Mouse (Mus musculus): ENCODE results near the gene Slfn3.
A peak's percentile ranks its signal among the peaks of the same experiment; 100 is the strongest.
"Not testable (repeated sequence)": the region's sequence is repeated elsewhere in the genome, so short reads cannot be mapped to it uniquely, and the experiment has no call there.

The Slfn3 gene

DNA sequence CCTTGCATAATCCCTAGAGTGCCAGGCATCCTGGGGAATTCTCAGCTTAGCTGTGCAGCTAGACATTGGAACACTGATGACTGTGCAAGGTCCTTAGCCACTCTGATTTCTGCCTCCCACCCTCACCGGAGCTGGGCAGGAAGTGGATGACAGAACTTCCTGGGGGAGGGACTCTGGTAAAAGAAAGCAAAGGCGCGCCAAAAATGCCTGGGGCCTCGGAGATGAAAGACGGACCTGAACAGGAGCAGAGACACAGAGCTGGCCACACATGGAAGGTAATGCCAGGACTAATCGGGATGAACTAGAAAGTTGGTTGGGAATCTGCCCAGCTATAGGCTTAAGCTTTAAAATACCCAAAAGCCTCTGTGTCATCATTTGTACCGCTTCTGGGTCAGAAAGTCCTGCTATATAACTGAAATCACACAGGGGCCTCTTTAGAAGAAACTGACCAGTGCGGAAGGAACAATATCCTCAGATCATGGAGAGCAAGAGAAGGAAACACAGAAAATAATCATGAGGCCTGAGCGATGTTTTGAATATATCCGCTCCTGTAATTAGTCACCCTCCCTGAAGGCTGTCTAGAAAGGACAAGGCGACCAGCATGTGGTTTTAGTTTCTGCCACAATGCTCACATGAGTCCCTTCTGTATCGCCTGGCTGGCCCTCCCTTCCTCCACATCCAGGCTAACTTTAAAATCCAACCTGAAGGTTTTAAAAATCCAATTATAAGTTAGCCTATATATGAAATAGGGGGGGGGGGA lies at the start of gene Slfn3:
Gene Slfn3, plus strand, starts transcription at position 197 of the 760 bp plus-strand sequence.
- DNase-seq: peak; percentile 73 to 74

DNA sequence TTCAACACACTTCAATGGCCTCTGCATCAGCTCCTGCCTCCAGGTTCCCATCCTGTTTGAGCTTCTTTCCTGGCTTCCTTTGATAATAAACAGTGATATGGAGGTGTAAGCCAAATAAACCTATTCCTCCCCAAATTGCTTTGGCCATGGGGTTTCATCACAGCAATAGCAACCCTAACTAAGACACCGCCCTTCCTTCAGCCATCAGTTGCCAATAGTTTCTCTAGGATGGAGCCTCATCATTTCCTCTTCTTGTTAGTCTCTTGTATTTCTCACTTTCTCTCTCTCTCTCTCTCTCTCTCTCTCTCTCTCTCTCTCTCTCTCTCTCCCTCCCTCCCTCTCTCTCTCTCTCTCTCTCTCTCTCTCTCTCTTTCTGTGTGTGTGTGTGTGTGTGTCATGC lies 42.2 kb upstream of the Slfn3 start:
- not testable (repeated sequence) for DNase-seq

DNA sequence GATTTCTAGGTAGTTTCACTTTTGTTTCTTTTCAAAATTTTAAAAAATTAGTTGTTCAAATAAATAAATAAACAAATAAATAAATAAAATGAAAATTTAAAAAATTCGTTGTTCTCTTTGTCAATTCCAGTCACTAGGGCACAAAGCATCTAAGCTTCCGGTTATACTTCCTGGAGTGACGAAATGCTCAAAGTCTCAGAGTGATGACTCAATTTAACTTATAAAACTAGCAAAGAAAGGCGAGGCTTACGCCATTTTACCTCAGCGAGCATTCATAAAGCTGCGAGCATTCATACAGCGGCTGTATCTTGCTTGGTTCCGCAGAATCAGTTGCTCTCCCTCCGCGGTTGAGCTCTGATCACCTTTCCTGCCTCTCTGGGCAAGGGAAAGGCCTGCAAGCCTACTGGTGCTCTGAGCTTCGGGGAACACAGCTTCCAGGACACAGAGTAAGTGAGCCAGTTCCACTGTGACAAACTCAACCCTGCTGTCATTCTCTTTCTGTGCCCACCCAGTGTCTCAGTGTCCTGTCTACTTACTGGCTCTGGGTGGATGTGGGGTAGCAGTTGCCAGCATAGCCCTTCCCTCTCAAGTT lies 16.1 kb upstream of the Slfn3 start, which contains the start of gene Slfn4:
Gene Slfn4, plus strand, starts transcription at position 239 of the 592 bp plus-strand sequence.
- DNase-seq: no peak

DNA sequence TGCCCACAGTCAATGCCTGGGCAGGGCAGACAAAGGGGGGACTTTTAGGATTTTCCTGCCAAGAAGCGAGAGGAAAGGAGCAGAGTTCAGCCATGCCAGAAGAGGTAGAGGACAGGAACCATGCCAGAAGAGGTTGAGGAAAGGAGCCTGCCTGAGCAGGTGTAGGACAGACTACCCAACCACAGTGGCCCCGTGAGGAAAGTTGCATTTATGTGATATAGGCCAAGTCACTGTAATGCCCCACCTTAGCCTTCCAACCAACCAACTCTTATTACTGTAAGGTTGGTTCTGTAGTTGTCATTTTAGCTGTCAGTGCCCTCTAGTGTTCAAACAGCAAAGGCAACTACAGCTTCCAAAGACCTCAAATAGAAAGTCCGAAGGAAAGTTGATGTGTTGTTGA lies 871 bp downstream of the Slfn3 start:
- DNase-seq: peak; percentile 6 to 20

DNA sequence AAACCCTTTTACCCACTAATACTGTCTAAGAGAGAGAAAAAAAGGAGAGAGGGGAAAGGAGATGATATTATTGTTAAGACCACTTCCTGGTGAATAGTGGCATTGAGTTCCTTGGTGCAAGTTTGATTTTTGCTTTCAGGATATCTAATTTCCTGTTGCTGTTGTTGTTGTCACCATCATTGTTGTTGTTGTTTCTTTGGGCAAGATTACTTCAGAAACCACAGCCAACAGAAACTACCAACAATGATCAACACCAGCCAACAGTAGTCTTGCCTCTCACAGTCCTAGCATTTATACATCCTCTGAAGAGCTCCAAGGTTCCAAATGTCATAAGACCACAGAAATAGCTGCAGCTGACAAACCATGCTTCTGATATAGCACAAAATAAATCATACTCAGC lies 13.9 kb downstream of the Slfn3 start:
- no peak for DNase-seq

DNA sequence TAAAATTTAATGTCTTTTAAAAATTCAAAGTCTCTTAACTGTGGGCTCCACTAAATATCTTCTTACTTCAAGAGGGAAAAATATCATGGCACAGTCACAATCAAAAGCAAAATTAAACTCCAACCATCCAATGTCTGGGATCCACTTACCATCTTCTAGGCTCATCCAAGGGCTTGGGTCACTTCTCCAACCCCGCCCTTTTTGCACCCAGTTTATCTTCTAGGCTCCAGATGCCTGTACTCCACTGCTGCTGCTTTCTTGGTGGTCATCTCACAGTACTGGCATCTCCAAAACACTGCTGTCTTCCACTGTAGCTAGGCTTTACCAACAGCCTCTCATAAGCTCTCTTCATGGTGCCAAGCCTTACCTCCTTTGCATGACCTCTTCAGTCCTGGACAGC lies 25.0 kb downstream of the Slfn3 start:
- no peak for DNase-seq

DNA sequence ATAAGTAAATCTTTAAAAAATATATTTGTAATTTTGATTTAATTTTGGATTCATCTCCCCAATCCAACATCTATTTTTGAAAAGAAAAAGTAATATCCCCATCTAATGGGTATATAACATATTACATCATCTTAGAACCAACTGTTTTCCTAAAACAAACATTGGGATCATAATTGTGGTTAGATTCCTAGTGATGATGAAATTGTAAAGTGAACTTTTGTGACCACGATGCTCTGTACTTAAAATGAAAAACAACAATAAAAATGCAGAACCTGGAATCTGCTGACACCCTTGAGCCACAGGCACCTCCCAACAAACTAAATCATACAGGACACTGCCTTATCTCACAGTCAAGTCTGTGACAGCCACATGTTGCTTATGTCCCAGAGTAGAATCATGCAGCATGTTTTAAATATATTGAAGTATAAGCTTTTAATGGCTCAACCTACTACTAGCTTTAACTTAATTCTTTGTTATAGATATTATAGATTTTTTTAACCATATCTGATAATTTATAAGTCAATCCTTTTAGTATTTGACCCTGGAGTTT lies 30.3 kb downstream of the Slfn3 start:
- DNase-seq: no peak

DNA sequence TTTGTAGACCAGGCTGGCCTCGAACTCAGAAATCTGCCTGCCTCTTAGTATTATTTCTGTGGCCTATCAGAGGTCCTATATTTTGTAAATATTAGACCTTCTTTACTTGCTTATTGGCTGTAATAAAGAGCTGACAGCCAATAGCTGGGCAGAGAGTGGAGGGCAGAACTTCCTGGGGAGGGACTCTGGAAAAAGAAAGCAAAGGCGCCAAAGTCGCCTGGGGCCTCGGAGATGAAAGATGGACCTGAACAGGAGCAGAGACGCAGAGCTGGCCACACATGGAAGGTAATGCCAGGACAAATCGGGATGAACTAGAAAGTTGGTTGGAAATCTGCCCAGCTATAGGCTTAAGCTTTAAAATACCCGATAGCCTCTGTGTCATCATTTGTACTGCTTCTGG lies 32.2 kb downstream of the Slfn3 start:
- DNase-seq: peak; percentile 0 to 24

DNA sequence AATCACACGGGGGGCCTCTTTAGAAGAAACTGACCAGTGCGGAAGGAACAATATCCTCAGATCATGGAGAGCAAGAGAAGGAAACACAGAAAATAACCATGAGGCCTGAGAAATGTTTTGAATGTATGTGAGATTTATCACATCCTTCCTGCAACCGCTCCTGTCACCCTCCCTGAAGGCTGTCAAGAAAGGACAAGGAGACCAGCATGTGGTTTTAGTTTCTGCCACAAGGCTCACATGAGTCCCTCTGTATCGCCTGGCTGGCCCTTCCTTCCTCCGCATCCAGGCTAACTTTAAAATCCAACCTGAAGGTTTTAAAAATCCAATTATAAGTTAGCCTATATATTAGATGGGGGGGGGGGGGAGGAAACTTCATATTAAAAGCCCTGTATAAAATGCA lies 32.7 kb downstream of the Slfn3 start:
- DNase-seq: not testable (repeated sequence)

DNA sequence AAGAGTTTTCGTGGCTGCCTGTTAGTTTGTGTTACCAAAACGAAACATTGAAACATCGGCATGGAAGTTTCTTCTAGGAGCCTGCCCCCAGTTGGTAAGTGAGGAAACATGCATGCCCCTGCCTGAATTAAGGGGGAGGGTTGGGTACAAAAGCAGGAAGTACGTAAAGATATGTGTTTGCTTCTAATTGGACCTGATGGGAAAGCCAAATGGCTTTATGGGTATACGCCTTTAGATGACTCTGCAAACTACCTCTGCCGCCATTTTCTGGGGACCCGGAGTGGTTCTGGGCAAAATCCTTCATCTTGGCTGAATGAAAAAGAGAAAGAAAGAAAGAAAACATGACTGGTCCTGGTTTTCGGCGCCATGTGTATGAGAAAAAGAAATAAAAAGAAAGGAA lies 33.1 kb downstream of the Slfn3 start:
- DNase-seq: peak in 1 of 2 experiments; percentile 0

DNA sequence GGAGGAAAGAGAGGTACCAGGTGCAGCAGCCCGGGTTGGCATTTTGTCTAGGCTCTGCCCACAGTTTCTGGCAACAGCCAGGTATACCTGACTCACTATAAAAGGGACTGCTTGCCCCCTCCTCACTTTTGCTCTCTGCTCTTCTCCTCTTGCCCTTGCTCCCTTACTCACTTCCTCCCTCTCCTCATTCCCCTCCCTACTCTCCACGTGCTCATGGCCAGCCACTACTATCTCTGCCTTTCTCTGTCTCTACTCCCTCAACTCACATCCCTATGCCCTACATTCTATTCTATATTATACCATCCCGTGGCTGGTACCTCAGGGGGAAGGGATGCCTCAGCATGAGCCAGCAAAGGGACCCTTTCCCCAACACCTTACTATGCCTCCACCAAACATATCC lies 33.6 kb downstream of the Slfn3 start:
- DNase-seq: no peak

DNA sequence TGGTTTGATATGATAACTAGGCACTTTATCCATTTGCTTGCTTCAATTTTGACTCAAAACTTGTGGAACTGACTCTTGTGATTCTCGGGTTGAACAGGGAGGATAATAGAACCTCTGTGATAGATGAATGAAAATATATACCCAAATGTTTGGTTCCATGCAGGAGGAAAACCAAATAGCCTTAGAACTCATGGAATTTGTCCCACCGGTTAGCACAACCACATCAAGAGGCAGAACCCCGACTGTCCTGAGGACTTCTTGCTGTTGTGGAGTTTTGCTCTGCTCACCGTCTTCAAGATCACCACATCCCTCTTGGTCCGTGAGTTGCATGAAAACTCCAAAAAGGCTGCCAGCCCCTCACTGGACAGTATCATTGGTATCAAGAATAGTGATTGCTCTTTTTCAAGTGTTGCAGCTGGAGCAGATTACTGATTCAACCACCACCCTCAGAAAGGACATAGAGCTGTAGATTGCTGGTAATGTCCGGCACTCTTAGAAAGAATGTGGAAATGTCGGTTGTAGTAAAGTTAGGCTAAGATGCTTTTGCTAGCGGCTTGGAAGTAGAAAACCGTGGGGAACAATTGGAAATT lies 34.3 kb downstream of the Slfn3 start:
- DNase-seq: no peak

DNA sequence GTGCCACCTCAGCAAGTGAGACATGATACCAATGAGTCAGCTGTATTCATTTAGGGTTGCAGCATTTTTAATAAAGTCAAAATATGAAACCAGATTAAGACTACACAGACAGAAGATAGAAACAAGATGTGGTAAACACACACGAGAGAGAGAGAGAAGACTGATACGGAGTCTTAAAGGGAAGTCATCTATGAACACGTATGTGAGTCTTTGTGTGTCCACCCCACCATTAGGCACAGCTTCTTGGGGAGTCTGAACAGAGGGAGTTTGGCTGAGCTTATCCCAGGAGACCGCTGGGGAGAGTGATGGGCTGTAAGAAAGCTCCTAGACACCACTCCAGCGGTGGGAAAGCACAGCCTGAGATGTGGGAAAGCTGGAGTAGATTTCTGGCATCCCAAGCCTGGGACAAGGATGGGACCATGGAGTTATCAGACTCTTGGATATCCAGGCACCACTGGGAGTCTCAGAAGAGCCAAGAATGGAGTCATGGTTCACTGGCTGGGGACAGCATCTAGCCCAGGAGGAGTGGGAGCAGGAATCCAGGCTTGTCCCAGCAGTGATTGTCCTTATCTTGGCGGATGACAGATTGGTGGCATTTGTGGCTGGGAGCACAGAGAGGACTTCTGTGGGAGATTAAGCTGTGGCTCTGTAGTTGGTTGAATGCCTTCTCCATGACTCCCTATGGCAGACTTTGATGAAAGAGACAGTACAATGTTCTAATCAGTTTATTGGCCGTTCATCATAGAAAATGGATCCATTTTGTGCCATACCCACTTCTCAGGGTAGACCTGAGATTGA lies 37.0 kb downstream of the Slfn3 start:
- no peak for DNase-seq

DNA sequence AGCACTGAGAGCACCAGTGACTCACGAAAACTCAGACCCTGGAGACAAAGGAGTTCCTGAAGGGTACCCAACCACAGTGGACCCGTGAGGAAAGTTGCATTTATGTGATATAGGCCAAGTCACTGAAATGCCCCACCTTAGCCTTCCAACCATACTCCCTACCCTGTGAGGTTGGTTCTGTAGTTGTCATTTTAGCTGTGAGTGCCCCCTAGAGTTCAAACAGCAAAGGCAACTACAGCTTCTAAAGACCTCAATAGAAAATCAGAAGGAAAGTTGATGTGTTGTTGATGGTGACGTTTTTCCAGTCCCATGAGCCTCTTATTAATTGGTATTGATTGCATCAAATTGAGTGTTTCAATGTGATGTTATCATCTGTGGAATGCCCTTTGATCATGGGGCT lies 39.8 kb downstream of the Slfn3 start:
- peak; percentile 20 to 35 for DNase-seq

DNA sequence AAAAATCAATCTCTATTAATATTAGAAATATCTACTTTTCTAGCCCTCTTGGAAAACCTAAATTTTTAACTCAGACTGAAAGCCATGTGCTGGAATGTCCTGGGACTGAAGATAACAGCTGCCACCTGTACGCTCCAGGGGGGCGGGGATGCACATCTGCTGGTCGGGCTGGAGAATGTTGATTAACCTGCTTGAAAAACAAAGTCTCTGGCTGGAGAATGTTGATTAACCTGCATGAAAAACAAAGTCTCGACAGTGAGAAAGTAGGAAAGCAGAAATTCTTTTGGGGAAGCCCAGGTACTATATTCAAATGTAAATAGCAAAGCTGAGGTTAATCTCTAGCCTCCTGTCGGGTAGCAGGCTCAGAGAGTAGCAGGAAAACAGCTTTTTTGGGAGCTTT lies 42.5 kb downstream of the Slfn3 start:
- DNase-seq: not testable (repeated sequence)

DNA sequence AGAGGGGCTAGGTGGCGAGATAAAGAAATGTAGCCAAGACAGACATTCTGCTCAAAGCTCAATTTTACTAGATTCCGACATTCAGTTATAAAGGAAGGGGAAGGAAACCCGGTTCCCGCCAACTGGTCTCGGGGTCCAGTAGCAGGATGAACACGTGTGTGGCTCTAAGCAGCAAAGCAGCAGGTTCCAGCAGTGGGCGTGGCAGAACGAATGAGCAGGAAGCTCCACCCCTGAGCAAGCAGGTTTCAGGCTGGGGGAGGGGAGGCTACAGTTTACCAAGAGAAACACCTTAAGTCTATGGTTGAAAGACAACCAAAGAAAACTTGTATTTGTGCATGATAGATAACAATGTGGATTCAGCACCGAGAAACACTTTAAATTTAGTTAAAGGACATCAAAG lies 46.3 kb downstream of the Slfn3 start:
- DNase-seq: not testable (repeated sequence)

DNA sequence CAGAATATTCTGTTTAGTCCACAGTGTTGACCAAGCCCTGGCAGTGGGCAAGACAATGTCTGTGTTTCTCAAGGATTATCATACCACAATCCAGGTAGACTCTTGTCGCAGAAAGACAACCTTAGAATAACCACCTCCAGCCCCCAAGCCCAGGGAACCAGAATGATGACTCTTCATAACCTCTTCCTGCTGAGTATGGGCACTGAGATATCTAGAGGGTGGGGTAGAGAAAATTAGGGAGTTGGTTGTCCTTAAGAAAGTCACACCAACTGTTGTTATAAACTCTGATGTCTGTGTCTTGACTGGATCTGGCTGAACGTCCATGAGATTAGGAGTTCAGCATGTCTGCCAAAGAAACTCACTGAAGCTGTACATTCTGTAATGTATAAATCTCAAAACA lies 47.3 kb downstream of the Slfn3 start:
- DNase-seq: no peak

DNA sequence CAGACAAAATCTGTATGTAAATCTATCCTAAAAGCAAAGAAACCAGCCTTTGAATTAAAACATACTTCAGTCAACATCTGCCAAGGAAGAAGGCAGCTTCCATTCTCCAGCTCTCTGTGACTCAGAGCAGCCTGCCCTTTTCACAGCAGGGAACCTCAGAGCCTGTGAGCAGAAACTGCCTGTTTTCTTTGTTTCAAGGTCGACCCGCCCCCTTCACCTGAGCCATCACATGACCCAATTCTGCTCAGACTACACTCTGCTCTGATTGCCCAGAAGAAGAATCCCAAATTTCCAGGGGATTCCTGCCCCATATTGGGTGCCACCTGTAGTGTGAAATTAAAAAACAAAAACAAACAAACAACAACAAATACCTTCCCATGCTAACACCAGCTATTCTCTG lies 48.7 kb downstream of the Slfn3 start:
- no peak for DNase-seq

DNA sequence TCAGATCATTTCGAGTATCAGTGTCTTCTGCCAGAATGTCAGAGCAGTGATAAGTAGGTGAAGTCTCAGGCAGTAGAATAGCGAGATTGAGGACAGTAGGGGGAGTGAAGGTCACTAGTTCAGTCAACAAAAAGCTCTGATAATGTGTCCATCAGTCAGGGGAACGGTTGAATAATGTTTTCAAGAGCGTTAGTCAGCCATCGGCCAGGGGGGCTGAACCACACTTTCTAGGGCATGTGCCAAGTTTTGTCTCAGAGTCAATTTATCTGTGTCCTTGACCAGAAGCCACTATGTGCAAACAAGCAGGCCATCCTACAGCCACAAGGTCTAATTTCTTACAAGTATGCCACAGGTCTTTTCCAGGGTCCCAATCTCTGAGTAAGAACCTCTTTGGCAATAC lies 66.1 kb downstream of the Slfn3 start:
- DNase-seq: not testable (repeated sequence)

DNA sequence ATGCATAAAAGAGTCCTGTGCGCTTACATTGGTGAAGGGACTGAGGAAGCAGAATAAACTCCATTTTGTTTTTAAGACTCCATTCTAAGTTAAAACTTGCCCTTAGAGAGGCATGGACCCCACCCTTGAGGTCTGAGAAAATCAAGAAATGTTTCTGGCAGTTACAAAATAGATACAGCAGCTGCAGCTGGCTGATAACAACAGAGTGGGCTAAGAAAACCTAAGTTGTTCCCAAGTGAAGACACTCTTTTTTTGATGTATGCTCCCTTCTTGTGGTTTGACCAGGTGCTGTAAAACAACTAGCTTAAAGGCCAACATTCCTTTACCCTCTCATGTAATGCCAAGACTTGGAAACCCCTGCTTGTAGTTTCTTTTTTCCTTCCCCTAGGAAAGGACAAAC lies 71.5 kb downstream of the Slfn3 start:
- DNase-seq: no peak

DNA sequence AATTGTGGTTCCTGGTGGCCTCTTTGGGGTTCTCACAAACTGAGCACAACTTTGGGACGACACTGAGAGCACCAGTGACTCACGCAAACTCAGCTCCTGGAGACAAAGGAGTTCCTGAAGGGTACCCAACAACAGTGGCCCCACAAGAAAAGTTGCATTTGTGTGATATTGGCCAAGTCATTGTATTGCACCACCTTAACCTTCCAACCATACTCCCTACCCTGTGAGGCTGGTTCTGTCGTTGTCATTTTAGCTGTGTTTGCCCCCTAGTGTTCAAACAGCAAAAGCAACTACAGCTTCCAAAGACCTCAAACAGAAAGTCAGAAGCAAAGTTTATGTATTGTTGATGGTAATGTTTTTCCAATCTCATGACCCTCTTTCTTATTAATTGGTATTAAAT lies 72.0 kb downstream of the Slfn3 start:
- no peak for DNase-seq
